Mouse (Mus musculus): Measurements from ENCODE around the gene Rpl18a.

DNA sequence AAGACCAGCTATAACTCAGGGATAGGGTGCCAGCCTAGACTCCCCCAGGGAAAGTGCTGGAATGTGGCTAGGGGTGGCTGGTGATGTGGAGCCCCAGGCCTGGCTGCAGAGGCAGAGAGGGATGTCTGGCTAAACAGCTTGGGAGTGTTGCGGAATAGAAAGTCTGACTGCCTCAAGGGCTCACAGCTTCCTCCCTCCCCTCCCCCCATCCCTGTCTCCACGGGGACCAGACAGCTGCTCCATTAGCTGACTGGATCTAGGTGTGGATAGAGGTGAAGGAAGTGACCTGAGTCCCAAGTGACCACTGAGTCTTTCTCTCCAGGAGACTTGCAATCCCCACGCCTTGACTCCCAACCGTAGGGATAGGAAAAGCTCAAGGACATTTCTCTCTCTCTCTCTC is 5.9 kb upstream of the Rpl18a start:
- TF ChIP-seq CTCF (IDR thresholded peaks at IDR 0.05; ENCODE audit: borderline replicate concordance, extremely low read depth, insufficient read depth, insufficient read length) (no peak), POLR2A (IDR thresholded peaks at IDR 0.05; ENCODE audit: borderline replicate concordance, extremely low read depth, insufficient read depth, insufficient read length, poor library complexity, severe bottlenecking) (no peak)
